Mouse (Mus musculus) cortical plate, adult 2 months (tissue): ENCODE measurements around the gene Dnhd1. TPM values are rescaled to one million over a fixed set of nuclear protein-coding genes. Genes with fewer than 3 reads are reported as not detected.
A peak's percentile ranks its signal among the peaks of the same experiment; 100 is the strongest.

ENCODE experiments used
- H3K27ac ChIP-seq: fragments of 200-500 bp; 2 replicates; pipeline ENCODE4 v1.5.1; 2012; ENCODE audit warnings: low read length, control low read depth, inconsistent platforms; ENCODE audit not compliant: insufficient read depth
- H3K4me1 ChIP-seq: fragments of 200-500 bp; 2 replicates; pipeline ENCODE4 v1.6.1; 2011; ENCODE audit warnings: low read length; ENCODE audit not compliant: control insufficient read depth, insufficient read depth
- H3K4me3 ChIP-seq: fragments of 200-500 bp; 2 replicates; pipeline ENCODE4 v1.5.1; 2011; ENCODE audit warnings: mild to moderate bottlenecking, low read length, control low read depth; ENCODE audit not compliant: insufficient read depth
- CTCF ChIP-seq: fragments of 200-500 bp; IDR thresholded peaks from 2 replicates; pipeline ENCODE4 v1.5.1; 2011; ENCODE audit warnings: mild to moderate bottlenecking, control low read depth, low read length; ENCODE audit not compliant: insufficient read depth; ENCODE audit errors: extremely low read depth
- POLR2A ChIP-seq: fragments of 200-500 bp; IDR thresholded peaks from 2 replicates; pipeline ENCODE4 v1.6.1; 2011; ENCODE audit warnings: mild to moderate bottlenecking, low read length, control low read depth; ENCODE audit not compliant: insufficient read depth; ENCODE audit errors: extremely low read depth
- polyA plus RNA-seq: library from polyadenylated mRNA; depleted of rRNA; stranded (reverse); fragments of >200 nt; gene quantifications from 2 replicates; pipeline ENCODE4 v1.2.3, GENCODE M21; 2012

Dnhd1 gene
- polyA plus RNA-seq, 1 experiment = 7.9 TPM

- peak within 1 kb of the TSS; percentile 85 for H3K4me3 ChIP-seq
- TF ChIP-seq POLR2A (no peak), CTCF (no peak)
- peaks cover 2% of the 10 kb centered on the region for H3K4me1 ChIP-seq
- H3K27ac ChIP-seq = peak within 1 kb of the TSS; percentile 63
These were observed 10.9 kb upstream of the Dnhd1 start, which contains the start of gene Timm10b for GRCm38 (mm10) chr7:105639756-105640155. TSS of gene Timm10b (plus strand) at chr7:105640056.

DNA sequence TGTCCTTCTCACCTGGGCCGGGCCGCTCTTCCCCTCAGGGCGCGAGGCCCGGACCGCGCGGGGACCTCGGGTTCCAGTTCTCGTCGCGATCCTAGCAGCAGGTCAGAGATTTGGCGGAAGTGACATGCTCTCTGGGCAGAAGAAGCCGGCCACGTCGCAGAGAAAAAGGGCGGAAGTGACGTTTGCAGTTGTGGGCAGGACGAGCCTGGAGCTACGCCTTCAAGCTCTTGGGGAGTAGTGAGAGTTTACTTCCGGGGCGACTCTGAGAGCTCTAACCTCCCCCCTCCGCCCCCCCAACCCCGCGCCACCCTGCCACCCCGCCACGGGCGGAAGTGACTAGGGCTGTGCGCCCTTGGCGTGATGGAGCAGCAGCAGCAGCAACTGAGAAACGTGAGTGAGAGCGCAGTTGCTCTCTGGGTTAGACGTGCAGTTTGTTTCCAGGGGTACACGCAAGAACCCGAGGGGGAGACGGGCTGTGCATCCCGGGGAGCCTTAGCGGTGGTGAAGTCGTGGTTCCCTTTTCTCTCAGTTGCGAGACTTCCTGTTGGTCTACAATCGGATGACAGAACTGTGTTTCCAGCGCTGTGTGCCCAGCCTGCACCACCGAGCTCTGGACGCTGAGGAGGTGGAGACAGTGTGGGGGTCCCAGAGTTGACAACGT lies 10.3 kb upstream of the Dnhd1 start, which contains the start of the genes Arfip2 and Gm45799:
Arfip2 (minus strand) TSS at position 184 of the 661 bp plus-strand sequence.
Gm45799 (plus strand) TSS at position 320 of the 661 bp plus-strand sequence.
- Histone ChIP-seq H3K27ac (peak within 1 kb of the TSS; percentile 63), H3K4me1 (peaks cover 2% of the 10 kb centered on the region), H3K4me3 (peak within 1 kb of the TSS; percentile 85)
- peak; percentile 75; the same call in 1 of the 2 replicates for TF ChIP-seq POLR2A
- TF ChIP-seq CTCF = no peak

GRCm38 (mm10) chr7:105640894-105641255 lies 9.8 kb upstream of the Dnhd1 start:
- no peak for TF ChIP-seq CTCF
- no peak for TF ChIP-seq POLR2A
- Histone ChIP-seq H3K4me3 (peak overlapping the region; percentile 85), H3K27ac (peak overlapping the region; percentile 63), H3K4me1 (peaks cover 2% of the 10 kb centered on the region)

- H3K4me3 ChIP-seq = no peak overlapping the region
- no peak overlapping the region for H3K27ac ChIP-seq
- peaks cover 2% of the 10 kb centered on the region for H3K4me1 ChIP-seq
- no peak for TF ChIP-seq POLR2A
These were observed 8.7 kb upstream of the Dnhd1 start for GRCm38 (mm10) chr7:105641936-105642335.

GRCm38 (mm10) chr7:105685541-105686197 lies 35.0 kb downstream of the Dnhd1 start:
- Histone ChIP-seq H3K27ac (no peak overlapping the region), H3K4me1 (no peaks in the 10 kb centered on the region), H3K4me3 (no peak overlapping the region)
- TF ChIP-seq POLR2A = no peak
- TF ChIP-seq CTCF = no peak

GRCm38 (mm10) chr7:105690875-105691274 lies 40.2 kb downstream of the Dnhd1 start:
- TF ChIP-seq POLR2A (no peak), CTCF (no peak)
- no peaks in the 10 kb centered on the region for H3K4me1 ChIP-seq
- no peak overlapping the region for H3K4me3 ChIP-seq
- H3K27ac ChIP-seq = no peak overlapping the region

- H3K4me1 ChIP-seq = no peaks in the 10 kb centered on the region
- H3K27ac ChIP-seq = no peak overlapping the region
- H3K4me3 ChIP-seq = no peak overlapping the region
- TF ChIP-seq POLR2A (no peak), CTCF (no peak)
These were observed 52.6 kb downstream of the Dnhd1 start for GRCm38 (mm10) chr7:105703184-105703583.

DNA sequence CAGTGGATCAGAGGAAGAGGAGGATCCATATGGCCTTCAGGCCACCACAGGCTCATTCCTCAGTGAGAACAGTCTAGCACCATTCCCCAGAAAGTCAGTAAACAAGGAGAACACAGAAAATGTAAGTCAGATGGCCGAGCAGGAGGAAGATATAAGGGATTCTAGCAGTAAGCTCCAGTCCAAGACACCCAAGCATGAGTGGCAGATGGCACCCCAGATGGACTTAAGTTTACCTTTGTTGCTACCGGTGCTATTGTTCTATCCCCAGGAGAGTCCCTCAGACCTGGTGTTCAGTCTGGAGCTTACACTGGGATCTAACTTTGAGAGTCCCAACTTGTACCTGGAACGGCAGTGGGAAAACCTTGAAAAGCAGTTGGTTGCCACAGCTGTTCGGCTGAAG lies 53.2 kb downstream of the Dnhd1 start:
- Histone ChIP-seq H3K4me1 (no peaks in the 10 kb centered on the region), H3K4me3 (no peak overlapping the region), H3K27ac (no peak overlapping the region)
- TF ChIP-seq CTCF (no peak), POLR2A (no peak)

- Histone ChIP-seq H3K4me3 (no peak overlapping the region), H3K4me1 (no peaks in the 10 kb centered on the region), H3K27ac (no peak overlapping the region)
- no peak for TF ChIP-seq CTCF
- TF ChIP-seq POLR2A = no peak
These were observed 58.1 kb downstream of the Dnhd1 start for GRCm38 (mm10) chr7:105708733-105709132.

DNA sequence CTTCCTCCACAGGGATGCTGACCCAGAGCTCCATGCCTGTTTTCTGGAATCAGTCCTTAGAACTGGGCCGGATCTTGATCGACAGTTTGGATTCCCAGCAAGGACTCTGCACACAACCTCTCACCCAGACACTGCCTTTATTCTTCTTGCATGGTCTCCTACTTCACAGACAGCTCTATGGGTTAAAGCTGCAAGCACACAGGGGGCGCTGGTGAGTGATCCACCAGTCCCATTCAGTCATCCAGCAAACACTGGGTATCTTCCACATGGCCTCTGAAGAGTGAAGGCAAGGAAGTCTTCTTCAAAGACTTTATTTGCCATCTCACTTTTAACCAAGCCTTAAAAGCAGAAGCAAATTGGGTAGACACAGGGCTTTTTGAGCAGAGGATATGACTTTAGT lies 64.7 kb downstream of the Dnhd1 start:
- Histone ChIP-seq H3K4me3 (no peak overlapping the region), H3K27ac (no peak overlapping the region), H3K4me1 (no peaks in the 10 kb centered on the region)
- no peak for TF ChIP-seq CTCF
- no peak for TF ChIP-seq POLR2A
